ENCODE assay signal across 22 mouse cellular contexts in the genomic region with DNA sequence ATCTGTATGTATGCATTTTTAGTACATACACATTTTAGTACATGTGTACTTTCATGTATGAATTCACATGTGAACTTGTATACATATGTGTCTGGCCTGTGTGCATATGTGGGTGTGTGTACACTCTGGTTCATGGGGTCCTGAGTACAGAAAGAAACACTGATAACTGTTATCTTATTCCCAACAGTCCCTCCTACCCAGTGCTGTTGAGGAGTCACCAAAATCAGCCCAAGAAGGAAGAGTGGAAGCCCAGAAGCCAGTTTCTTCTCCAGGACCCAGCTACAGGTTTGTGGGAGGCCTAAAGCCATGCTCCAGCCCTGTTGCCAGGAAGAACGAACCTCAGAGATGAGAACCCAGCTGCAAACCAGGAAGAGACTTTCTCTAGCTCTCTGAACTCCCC. TPM values are rescaled to one million over a fixed set of nuclear protein-coding genes. Genes with fewer than 3 reads are reported as not detected.
DNase-seq lines count a peak whose midpoint lies in the region; ATAC-seq lines count a peak whose summit lies in the region.
"Had no signal": no experiment of that assay in that cellular context is flagged by ENCODE, and none has a peak within 500 bp of the region (broad histone marks: within the 10 kb centered on the region; RNA-seq: fewer than 3 reads in every experiment).

No protein-coding gene starts in this region.

- H3K9me3 ChIP-seq in heart, embryonic 13.5 days = no peaks in the 10 kb centered on the region
- no peaks in the 10 kb centered on the region for H3K9me3 ChIP-seq in liver, embryonic 12.5 days (replicated peaks)
- no peaks in the 10 kb centered on the region for H3K9me3 ChIP-seq in liver, embryonic 13.5 days (replicated peaks)
- no peaks in the 10 kb centered on the region for H3K9me3 ChIP-seq in stomach, embryonic 15.5 days
- H3K9me3 ChIP-seq: embryonic facial prominence, embryonic 12.5 days; forebrain, embryonic 12.5 days; hindbrain, embryonic 10.5 days; hindbrain, embryonic 15.5 days had no signal

- no peaks in the 10 kb centered on the region for H3K36me3 ChIP-seq in heart, embryonic 13.5 days
- no peaks in the 10 kb centered on the region for H3K36me3 ChIP-seq in liver, embryonic 12.5 days
- H3K36me3 ChIP-seq in liver, embryonic 13.5 days = no peaks in the 10 kb centered on the region
- H3K36me3 ChIP-seq in stomach, embryonic 15.5 days = no peaks in the 10 kb centered on the region
- H3K36me3 ChIP-seq: embryonic facial prominence, embryonic 12.5 days; forebrain, embryonic 12.5 days; hindbrain, embryonic 10.5 days; hindbrain, embryonic 15.5 days had no signal

- H3K4me1 ChIP-seq in heart, embryonic 13.5 days = peaks cover 14% of the 10 kb centered on the region
- peaks cover 15% of the 10 kb centered on the region for H3K4me1 ChIP-seq in liver, embryonic 12.5 days
- peaks cover 17% of the 10 kb centered on the region for H3K4me1 ChIP-seq in liver, embryonic 13.5 days (replicated peaks)
- H3K4me1 ChIP-seq in stomach, embryonic 15.5 days = no peaks in the 10 kb centered on the region; the same call in 1 of the 2 replicates
- H3K4me1 ChIP-seq: forebrain, embryonic 12.5 days; hindbrain, embryonic 15.5 days had no signal

- no peak for DNase-seq in heart, adult 18-20 months
- no peak for DNase-seq in liver
- DNase-seq in liver, embryonic 13.5 days = no peak
- DNase-seq in urinary bladder, postnatal 25 days (ENCODE audit: low spot score) = no peak
- DNase-seq: adrenal gland, postnatal 14 days; cerebellum, adult 11 months; cerebellum, adult 9-10 months; cerebellum, postnatal 36 days; gastrocnemius, postnatal 14 days; heart, postnatal 14 days; kidney, postnatal 25 days; right cerebral cortex, adult 18-20 months had no signal

- ATAC-seq in heart, embryonic 13.5 days (ENCODE audit: extremely low read depth, insufficient number of reproducible peaks, low FRiP score, low TSS enrichment) = no peak
- ATAC-seq in liver, embryonic 12.5 days = peak; percentile 47; the same call in 1 of the 2 replicates
- peak; percentile 50; the same call in 1 of the 2 replicates for ATAC-seq in liver, embryonic 13.5 days (ENCODE audit: low read depth)
- 0 out of 2 replicates have a peak, but pooled peaks have one; percentile 10 for ATAC-seq in stomach, embryonic 15.5 days (ENCODE audit: insufficient read depth, low FRiP score, low read depth)
- ATAC-seq: CD4-positive, CD25-positive, alpha-beta regulatory T cell, adult 4 months; inflammation-experienced regulatory T-cells, adult 6 months had no signal

- no peaks in the 10 kb centered on the region for H3K27me3 ChIP-seq in heart, embryonic 13.5 days (replicated peaks)
- no peaks in the 10 kb centered on the region for H3K27me3 ChIP-seq in liver, embryonic 12.5 days (replicated peaks)
- H3K27me3 ChIP-seq in liver, embryonic 13.5 days = no peaks in the 10 kb centered on the region
- H3K27me3 ChIP-seq in stomach, embryonic 15.5 days (replicated peaks) = no peaks in the 10 kb centered on the region
- H3K27me3 ChIP-seq: embryonic facial prominence, embryonic 12.5 days; forebrain, embryonic 12.5 days; hindbrain, embryonic 15.5 days had no signal

- WGBS in heart, embryonic 13.5 days = 53% methylated on average over 1 of the region's 1 CpGs
- WGBS in liver, embryonic 12.5 days (ENCODE audit: insufficient replicate concordance) = 43% methylated on average over 1 of the region's 1 CpGs
- 53% methylated on average over 1 of the region's 1 CpGs for WGBS in liver, embryonic 13.5 days (ENCODE audit: insufficient replicate concordance)
- 55% methylated on average over 1 of the region's 1 CpGs for WGBS in stomach, embryonic 15.5 days

- H3K9ac ChIP-seq in heart, embryonic 13.5 days = no peak overlapping the region
- H3K9ac ChIP-seq in liver, embryonic 12.5 days = no peak overlapping the region
- no peak overlapping the region for H3K9ac ChIP-seq in liver, embryonic 13.5 days
- H3K9ac ChIP-seq in stomach, embryonic 15.5 days = no peak overlapping the region
- H3K9ac ChIP-seq: embryonic facial prominence, embryonic 12.5 days; forebrain, embryonic 12.5 days; hindbrain, embryonic 15.5 days had no signal

- 0 out of 2 replicates have a peak overlapping the region, but pooled peaks have one; percentile 43 for H3K27ac ChIP-seq in heart, embryonic 13.5 days (replicated peaks)
- H3K27ac ChIP-seq in liver, embryonic 12.5 days = no peak overlapping the region
- no peak overlapping the region for H3K27ac ChIP-seq in liver, embryonic 13.5 days
- H3K27ac ChIP-seq in stomach, embryonic 15.5 days = no peak overlapping the region
- H3K27ac ChIP-seq: embryonic facial prominence, embryonic 12.5 days; forebrain, embryonic 12.5 days; hindbrain, embryonic 15.5 days had no signal

- H3K4me3 ChIP-seq in heart, embryonic 13.5 days = no peak overlapping the region
- H3K4me3 ChIP-seq in liver, embryonic 12.5 days = no peak overlapping the region
- H3K4me3 ChIP-seq in liver, embryonic 13.5 days (replicated peaks) = no peak overlapping the region
- no peak overlapping the region for H3K4me3 ChIP-seq in stomach, embryonic 15.5 days (replicated peaks)
- H3K4me3 ChIP-seq: embryonic facial prominence, embryonic 12.5 days; erythroblast, embryonic 14.5 days; forebrain, embryonic 12.5 days; hindbrain, embryonic 10.5 days; hindbrain, embryonic 15.5 days had no signal

- no peak overlapping the region for H3K4me2 ChIP-seq in heart, embryonic 13.5 days
- H3K4me2 ChIP-seq in liver, embryonic 12.5 days = no peak overlapping the region
- no peak overlapping the region for H3K4me2 ChIP-seq in liver, embryonic 13.5 days
- H3K4me2 ChIP-seq in stomach, embryonic 15.5 days = no peak overlapping the region
- H3K4me2 ChIP-seq: embryonic facial prominence, embryonic 12.5 days; forebrain, embryonic 12.5 days; hindbrain, embryonic 15.5 days had no signal

RNA-seq across cellular contexts. Expression of a gene that starts 53.6 kb away (rescaled TPM):
- 6.5 and 7.5 TPM in 2 replicates for polyA plus RNA-seq in heart, embryonic 13.5 days (2015; fragmentation: Nextera tagmentation; extraction: Ambion mirVana)
- total RNA-seq in heart, adult 18-20 months (2021) = 100 to 1,000 TPM; 101 to 128 TPM
- 5.5 and 5.6 TPM in 2 replicates for polyA plus RNA-seq in liver, embryonic 12.5 days (2016; fragmentation: Nextera tagmentation; extraction: Ambion mirVana)
- 3.8 and 4.0 TPM in 2 replicates for polyA plus RNA-seq in liver, embryonic 13.5 days (2015; fragmentation: Nextera tagmentation; extraction: Ambion mirVana)
- polyA plus RNA-seq in stomach, embryonic 15.5 days (2015; fragmentation: Nextera tagmentation; extraction: Ambion mirVana) = 12.5 and 13.4 TPM in 2 replicates
